Mouse (Mus musculus): ENCODE results near the gene Gstt1.

Gene Gstt1

GRCm38 (mm10) chr10:75756719-75757118, 41.7 kb downstream of the Gstt1 start:
- TF ChIP-seq GATA4 (IDR thresholded peaks at IDR 0.05; ENCODE audit: insufficient replicate concordance, low read length), result no peak

- no peak for TF ChIP-seq GATA4 (IDR thresholded peaks at IDR 0.05; ENCODE audit: insufficient replicate concordance, low read length)
These were observed 54.4 kb downstream of the Gstt1 start for GRCm38 (mm10) chr10:75744017-75744416.

GRCm38 (mm10) chr10:75743369-75743768, 55.0 kb downstream of the Gstt1 start:
- no peak for TF ChIP-seq GATA4 (IDR thresholded peaks at IDR 0.05; ENCODE audit: insufficient replicate concordance, low read length)

GRCm38 (mm10) chr10:75740866-75741265, 57.5 kb downstream of the Gstt1 start:
- TF ChIP-seq GATA4 (IDR thresholded peaks at IDR 0.05; ENCODE audit: insufficient replicate concordance, low read length), result no peak

Measured in liver, adult (tissue).